Mouse (Mus musculus) telencephalon, adult 2 months (tissue): ENCODE measurements around the gene Fbxl4.

ENCODE experiments used
- DNase-seq: peaks from one replicate; pipeline ENCODE4 v3.0.0-alpha.2; 2011; ENCODE audit warnings: low read depth, low spot score

Gene Fbxl4

GRCm38 (mm10) chr4:22476967-22477710, 119.8 kb downstream of the Fbxl4 start:
- DNase-seq: no peak

GRCm38 (mm10) chr4:22477711-22478230, 120.4 kb downstream of the Fbxl4 start:
- no peak for DNase-seq

- no peak for DNase-seq
Measured at GRCm38 (mm10) chr4:22478488-22479367, 121.4 kb downstream of the Fbxl4 start.

- DNase-seq: no peak
Measured at GRCm38 (mm10) chr4:22479368-22480090, 122.2 kb downstream of the Fbxl4 start.

GRCm38 (mm10) chr4:22480091-22480857, 122.9 kb downstream of the Fbxl4 start:
- no peak for DNase-seq

GRCm38 (mm10) chr4:22480858-22481205, 123.5 kb downstream of the Fbxl4 start:
- DNase-seq: no peak

- DNase-seq: no peak
Measured at GRCm38 (mm10) chr4:22482118-22482517, 124.8 kb downstream of the Fbxl4 start.

- no peak for DNase-seq
Measured at GRCm38 (mm10) chr4:22482756-22483280, 125.5 kb downstream of the Fbxl4 start.

- DNase-seq: no peak
Measured at GRCm38 (mm10) chr4:22483548-22483947, 126.2 kb downstream of the Fbxl4 start.
